Mouse (Mus musculus): ENCODE results near the gene Plekha7. TPM values are rescaled to one million over a fixed set of nuclear protein-coding genes. Genes with fewer than 3 reads are reported as not detected.

Gene Plekha7
- total RNA-seq, 2 experiments from 2014 or later = 19.1 to 20.2 TPM

GRCm38 (mm10) chr7:116290559-116290958 is 17.6 kb downstream of the Plekha7 start:
- no peak for DNase-seq (ENCODE audit: low spot score in 2 of 2)

GRCm38 (mm10) chr7:116288996-116289395 is 19.2 kb downstream of the Plekha7 start:
- no peak for DNase-seq (ENCODE audit: low spot score in 2 of 2)

DNA sequence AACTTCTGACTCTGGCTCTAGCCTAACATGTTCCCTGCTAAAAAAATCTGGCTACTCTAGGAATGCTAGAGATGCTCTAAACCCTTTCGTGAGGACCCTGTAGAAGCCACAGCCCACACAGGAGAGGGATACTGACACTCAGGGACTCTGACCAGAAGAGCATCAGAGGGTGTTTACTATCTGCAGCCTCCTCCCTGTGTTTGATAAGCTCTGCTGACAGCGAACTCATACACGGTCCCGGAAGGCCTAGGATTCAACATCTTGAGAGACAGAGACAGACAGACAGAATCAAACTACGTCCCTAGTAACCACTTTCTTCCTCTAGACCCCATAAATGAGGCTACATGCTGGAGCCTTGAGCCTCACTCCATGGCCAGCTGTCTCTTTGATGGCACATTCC is 20.2 kb downstream of the Plekha7 start:
- DNase-seq (ENCODE audit: low spot score in 2 of 2) = no peak

DNA sequence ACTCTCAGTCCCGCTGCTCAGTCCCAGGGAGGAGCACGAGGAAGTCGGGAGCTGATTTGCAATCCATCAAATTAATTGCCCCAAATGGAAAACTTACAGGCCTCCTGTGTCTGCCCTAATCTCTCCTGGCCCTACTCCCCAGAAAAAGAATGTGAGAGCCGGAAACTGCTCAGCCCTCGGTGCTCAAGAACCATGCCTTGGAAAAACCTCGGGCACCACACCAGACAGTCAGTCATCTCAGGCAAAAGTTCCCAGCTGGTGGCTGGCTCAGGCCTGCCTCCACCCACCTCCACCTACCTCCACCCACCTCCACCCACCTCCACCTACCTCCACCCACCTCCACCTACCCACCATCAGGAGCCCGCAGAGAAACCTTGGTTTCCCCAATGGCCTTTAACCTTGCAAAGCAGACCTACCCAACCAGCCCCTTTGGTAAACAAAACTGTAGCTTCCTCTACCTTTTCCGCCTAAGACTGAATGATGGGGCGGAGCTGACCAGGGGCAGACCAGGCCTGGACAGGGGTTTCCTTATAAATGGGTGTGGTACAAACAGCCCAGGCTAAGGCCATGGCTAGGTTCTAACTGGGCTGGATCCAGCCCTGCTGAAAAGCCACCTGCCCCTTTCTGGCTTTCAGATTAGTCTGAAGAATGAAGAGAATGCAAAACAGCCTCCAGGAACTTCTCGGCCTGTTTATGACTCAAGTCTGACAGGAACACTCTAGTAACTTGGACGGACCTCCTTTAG is 21.4 kb downstream of the Plekha7 start:
- no peak for DNase-seq (ENCODE audit: low spot score in 2 of 2)

DNA sequence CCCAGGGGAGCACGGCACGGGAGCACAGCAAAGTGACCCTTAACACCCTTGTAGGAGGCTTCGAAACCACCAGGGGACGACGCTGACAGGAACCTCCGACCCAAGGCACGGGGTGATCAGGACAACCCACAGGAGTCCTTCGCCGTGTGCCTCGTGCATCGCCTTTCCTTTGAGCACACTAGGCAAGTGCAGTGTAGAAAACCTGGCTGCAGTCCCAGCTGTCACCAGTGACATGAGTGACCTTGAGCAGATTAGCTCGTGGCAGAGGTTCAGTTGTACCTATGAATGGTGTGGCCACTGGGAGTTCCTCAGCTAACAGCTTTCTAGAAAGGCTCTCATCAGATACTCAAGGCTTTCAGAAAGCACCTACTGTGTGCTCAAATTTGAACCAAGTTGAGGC is 22.0 kb downstream of the Plekha7 start:
- DNase-seq (ENCODE audit: low spot score in 2 of 2) = no peak

DNA sequence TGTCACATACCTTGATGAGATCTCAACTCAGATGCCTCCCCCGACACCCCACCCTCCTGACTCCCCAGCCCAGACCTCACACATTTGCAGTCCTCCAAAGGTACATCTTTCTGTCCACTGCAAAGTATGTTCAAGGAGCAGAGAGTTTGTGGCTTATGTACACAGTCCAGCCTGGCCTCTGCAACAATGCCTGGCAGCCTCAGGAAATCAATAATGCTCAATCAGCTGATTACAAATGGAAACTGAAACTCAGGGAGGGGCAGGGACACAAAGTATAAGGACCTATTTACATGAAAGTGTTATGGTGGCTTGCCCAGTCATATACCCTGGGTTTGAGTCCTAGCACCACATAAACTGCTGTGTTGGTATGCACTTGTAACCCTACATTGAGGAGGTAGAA is 23.0 kb downstream of the Plekha7 start:
- DNase-seq (ENCODE audit: low spot score in 2 of 2) = no peak

GRCm38 (mm10) chr7:116282755-116283154 is 25.4 kb downstream of the Plekha7 start:
- DNase-seq (ENCODE audit: low spot score in 2 of 2) = peak in 1 of 2 experiments; percentile 28

DNA sequence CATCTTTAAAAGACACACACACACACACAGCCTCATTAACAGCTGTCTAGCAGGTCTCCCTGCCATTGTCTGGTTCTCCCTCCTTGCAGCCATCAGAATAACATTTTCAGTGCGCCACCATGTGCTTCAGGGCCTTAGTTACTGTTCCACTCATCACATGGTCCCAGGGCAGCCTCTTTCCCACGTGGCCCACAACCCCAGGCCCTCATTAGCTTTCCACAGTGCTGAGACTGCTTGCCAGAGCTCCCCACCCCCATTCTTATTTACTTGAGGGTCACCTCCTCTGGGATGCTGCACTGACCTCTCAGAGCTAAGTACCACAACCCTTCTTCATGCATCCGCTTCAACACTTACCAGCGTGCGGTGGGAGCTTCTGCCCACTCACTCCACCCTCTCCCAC is 28.1 kb downstream of the Plekha7 start:
- no peak for DNase-seq (ENCODE audit: low spot score in 2 of 2)

DNA sequence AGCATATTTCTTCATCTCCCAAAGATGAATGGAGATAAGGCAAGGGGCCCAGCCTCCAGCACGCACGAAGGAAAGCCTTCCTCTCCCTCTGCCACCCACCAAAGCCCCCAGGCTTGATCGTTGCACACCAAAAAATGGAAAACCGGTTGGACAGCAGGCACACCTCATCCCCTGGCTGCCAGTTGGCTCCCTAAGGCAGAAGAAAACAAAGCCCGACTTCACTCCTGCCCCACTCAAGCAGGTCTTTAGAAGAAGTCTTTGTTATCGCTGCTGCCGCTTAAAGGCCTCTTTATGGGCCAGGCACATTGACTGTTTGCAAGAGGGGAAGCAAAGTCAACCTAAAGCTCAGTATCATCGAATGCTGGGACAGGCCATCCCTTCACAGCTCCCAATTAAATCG is 29.9 kb downstream of the Plekha7 start:
- DNase-seq (ENCODE audit: low spot score in 2 of 2) = no peak

- no peak for DNase-seq (ENCODE audit: low spot score in 2 of 2)
These were observed 31.9 kb downstream of the Plekha7 start for GRCm38 (mm10) chr7:116276315-116276714.

- no peak for DNase-seq (ENCODE audit: low spot score in 2 of 2)
These were observed 35.1 kb downstream of the Plekha7 start for GRCm38 (mm10) chr7:116273111-116273510.

DNA sequence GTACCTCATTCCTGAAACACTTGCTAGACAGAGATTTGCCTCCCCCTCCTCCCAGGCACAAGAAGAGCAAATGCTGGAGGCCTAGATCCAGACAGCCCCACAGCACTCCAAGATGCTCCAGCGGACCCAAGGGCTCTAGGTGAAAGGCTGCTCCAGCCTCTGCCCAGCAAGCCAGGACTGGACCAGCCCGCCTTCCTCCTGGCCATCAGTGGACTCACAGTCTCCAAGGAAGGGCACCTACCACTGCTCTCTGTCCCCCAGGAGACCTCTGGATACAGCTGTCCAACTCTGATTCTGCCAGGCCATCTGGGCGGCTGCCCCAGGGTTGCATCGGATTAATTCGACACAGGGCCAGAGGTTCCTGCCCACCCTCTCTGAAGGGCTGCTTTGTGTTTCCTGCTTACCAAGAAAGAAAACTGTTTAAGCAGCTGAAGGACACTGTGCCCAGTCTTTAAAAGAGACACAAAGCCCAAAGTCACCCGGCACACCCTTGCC is 38.6 kb downstream of the Plekha7 start:
- no peak for DNase-seq (ENCODE audit: low spot score in 2 of 2)

- no peak for DNase-seq (ENCODE audit: low spot score in 2 of 2)
These were observed 39.9 kb downstream of the Plekha7 start for GRCm38 (mm10) chr7:116268113-116268926.

GRCm38 (mm10) chr7:116263281-116263680 is 44.9 kb downstream of the Plekha7 start:
- no peak for DNase-seq (ENCODE audit: low spot score in 2 of 2)

- DNase-seq (ENCODE audit: low spot score in 2 of 2) = no peak
These were observed 45.7 kb downstream of the Plekha7 start for GRCm38 (mm10) chr7:116262508-116262907.

GRCm38 (mm10) chr7:116262101-116262500 is 46.1 kb downstream of the Plekha7 start:
- peak in 1 of 2 experiments; percentile 37 for DNase-seq (ENCODE audit: low spot score in 2 of 2)

DNA sequence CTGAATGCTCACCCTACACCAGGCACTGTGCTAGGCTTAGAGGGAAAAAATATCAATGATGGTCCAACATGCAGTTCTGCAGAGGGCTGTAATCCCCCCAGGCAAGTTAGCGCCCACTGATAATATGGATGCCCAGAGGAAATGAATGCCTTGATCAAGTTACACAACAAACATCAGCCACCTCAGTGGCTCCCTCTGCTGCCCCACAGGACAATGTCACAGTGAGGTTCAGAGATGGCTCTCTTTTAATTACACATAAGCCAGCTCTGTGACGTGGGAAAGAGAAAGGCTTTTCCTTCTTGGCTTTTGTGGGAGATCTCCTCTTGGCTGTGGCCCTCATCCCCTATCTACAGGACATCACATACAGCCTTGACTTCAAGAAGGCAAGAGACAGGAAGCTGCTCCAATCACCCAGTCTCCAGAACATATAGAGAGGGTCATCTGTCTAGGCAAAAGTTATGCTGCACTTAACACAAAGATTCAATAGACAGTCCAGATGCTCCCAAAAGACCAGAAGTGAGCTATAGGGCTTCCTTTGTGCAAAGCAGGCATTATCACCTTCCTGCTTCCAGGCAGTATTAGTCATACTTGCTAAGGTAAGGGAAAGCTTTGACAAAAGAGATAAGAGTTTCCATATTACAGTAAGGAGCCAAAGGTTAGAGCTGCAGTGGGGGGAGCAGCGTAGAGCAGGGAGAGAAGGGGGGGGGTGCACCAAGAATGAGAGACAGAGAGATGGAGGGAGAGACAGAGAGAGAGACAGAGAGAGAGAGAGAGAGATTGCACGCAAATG is 47.2 kb downstream of the Plekha7 start:
- no peak for DNase-seq (ENCODE audit: low spot score in 2 of 2)

DNA sequence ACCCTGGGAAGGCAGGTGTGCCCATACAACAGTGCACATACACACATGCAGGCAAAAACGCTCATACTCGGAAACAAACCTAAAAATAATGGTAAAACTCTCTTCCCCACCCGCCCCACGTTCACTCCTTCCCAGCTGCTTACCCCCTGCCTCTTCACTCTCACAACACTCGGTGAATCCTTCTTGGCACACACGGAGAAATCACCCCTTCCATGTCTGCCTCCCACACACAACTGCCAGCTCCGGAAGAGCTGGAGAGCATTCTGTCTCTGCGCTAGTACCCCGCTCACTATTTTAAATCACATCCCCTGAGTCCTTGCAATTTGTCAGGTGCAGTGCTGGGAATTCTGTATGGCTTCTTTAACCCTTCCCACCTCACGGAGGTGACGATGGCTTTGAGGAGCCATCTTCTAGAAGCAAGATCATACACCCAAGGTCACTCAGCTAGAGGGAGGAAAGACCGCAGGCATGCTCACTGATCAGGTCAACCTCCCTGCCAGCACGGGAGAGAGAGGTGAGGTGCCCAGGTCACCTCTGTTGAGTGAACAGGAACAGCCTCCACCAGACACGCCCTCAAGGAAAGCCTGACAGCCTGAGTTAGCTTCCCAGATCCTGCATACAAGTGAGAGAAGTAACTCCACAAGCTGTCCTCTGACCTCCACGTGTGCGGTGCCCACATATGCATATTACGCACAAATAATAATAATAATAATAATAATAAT is 49.6 kb downstream of the Plekha7 start:
- peak; percentile 60 to 68 for DNase-seq (ENCODE audit: low spot score in 2 of 2)

DNA sequence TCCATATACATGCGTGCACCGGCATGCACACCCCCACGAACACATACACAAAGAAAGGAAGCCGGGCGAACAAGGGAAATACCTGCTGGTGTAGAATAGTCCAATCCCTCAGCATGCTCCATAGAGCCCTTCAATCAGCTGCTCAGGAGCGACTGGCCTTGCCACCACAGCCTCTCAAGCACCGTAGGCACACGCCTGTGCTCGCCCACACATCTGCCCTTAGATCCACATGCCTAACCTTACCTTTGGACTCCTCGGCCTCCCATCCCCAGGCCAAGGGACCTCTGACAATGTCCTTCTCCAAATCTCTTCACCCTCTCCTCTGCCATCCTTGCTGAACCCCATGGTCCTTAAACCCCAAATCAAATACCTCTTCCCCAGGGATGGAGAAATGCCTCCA is 50.2 kb downstream of the Plekha7 start:
- DNase-seq (ENCODE audit: low spot score in 2 of 2) = no peak

DNA sequence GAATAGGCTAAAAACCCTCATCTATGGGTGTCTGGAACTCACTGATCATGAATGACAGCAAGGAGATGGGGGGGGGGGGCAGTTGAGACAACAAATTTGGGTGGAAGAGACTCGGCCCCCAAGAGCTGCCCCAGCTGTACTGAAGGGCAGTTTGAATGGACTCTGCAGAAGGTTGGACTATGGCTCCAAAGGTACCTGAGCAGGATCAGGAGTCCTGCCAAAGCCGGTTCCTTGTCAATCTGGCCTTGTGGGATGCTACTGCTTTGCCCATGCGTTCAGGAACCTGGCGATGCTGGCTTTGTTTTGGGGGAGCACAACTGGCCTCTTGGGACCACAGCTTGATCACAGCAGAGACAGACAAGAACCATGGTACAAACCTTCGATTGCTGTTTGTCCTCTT is 52.5 kb downstream of the Plekha7 start:
- DNase-seq (ENCODE audit: low spot score in 2 of 2) = no peak

DNA sequence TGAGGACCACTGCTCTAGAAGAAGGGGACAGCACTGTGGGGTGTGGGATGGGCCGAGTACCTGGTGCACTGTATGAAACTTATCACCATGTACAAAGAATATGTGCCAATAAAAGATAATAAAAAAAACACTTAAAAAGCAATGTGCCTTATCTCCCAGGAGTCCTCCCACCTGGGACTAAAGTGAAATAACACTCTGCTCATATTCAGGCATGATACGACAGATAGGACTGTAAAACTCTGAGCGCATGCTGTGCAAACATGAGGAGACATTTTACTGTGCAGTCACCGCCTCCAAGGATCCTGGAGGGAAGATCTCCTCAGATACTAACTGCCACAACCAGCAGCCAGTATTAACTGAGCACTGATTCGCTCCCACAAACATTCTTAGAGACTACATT is 53.5 kb downstream of the Plekha7 start:
- no peak for DNase-seq (ENCODE audit: low spot score in 2 of 2)
